Mouse (Mus musculus) bone marrow, adult 2 months (tissue): ENCODE data around the gene 1700016H13Rik.

Source experiments
- CTCF ChIP-seq: fragments of 200-500 bp; IDR thresholded peaks from 2 replicates; pipeline ENCODE4 v1.5.1; 2011; ENCODE audit warnings: low read length, control low read depth; ENCODE audit not compliant: control insufficient read depth, insufficient read depth
- POLR2A ChIP-seq: fragments of 200-500 bp; IDR thresholded peaks from 2 replicates; pipeline ENCODE4 v1.6.1; 2011; ENCODE audit warnings: low read depth, mild to moderate bottlenecking, control low read depth, low read length, borderline replicate concordance; ENCODE audit not compliant: control insufficient read depth

DNA sequence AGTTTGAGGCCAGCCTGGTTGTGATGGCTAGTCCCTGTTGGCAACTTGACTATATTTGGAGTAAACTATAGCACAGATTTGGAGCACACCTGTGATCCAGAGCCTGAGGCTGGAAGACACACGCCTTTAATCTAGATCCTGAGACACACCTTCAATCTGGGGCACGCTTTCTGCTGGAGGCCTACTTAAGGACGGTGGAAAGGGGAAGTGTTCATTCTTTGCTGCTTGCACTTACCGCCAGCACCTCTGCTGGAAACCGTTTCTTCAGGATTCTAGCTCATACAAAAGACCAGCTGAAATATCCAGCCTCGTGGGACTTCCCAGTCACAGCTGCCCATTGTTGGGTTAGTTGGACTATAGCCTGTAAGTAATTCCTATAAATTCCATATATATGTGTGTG is 46.7 kb upstream of the 1700016H13Rik start:
- no peak for TF ChIP-seq POLR2A
- TF ChIP-seq CTCF, result no peak
